Mouse (Mus musculus) adrenal gland, adult 18-20 months (tissue): ENCODE data around the gene Ube4b. TPM values are rescaled to one million over a fixed set of nuclear protein-coding genes. Genes with fewer than 3 reads are reported as not detected.

Experiments used
- total RNA-seq, 2 experiments: library from RNA; stranded (reverse); gene quantifications; 1 replicate in 1 of 2; 2 replicates in 1 of 2; pipeline ENCODE4 v1.2.3; 2021

The Ube4b gene
- total RNA-seq, 2 experiments from 2014 or later: 59.8 to 71.3 TPM

Other genes with a start within 250 kb of the Ube4b start
- 100 to 1,000 TPM; 108 to 138 TPM for gene Kif1b, start 119.1 kb downstream of the Ube4b start, total RNA-seq
- 10 to 100 TPM; 18.0 to 66.4 TPM for gene Rbp7, start 28.2 kb upstream of the Ube4b start, total RNA-seq
- gene Tmem274, start 50.6 kb upstream of the Ube4b start, total RNA-seq: not detected
- 10 to 100 TPM; 17.8 to 19.9 TPM for gene Nmnat1, start 58.5 kb upstream of the Ube4b start, total RNA-seq
- gene Lzic, start 58.5 kb upstream of the Ube4b start, total RNA-seq: 10 to 100 TPM; 24.7 to 36.0 TPM
- 10 to 100 TPM; 16.2 to 25.1 TPM for gene Ctnnbip1, start 91.5 kb upstream of the Ube4b start, total RNA-seq
- 100 to 1,000 TPM; 104 to 106 TPM for gene Clstn1, start 159.7 kb upstream of the Ube4b start, total RNA-seq